Mouse (Mus musculus) adrenal gland (tissue): ENCODE data around the gene Gm20903.
"Not testable (repeated sequence)": the region's sequence is repeated elsewhere in the genome, so short reads cannot be mapped to it uniquely, and the experiment has no call there.

ENCODE experiments used
- intact Hi-C: fragments of 180-260 bp; cut with DNase I; formaldehyde crosslinking; loops from one replicate; pipeline ENCODE4 v1.15.1; 2025
- long read RNA-seq, 2 experiments: library from polyadenylated mRNA; unstranded; transcript quantifications; one replicate each; pipeline ENCODE4 v2.0.0; 2020; ENCODE audit warnings: borderline replicate concordance in 1 of 2; ENCODE audit not compliant: insufficient replicate concordance in 1 of 2

Gm20903 gene
- long read RNA-seq, experiment 1: 0 reads
- long read RNA-seq, experiment 2: 0 reads

DNA sequence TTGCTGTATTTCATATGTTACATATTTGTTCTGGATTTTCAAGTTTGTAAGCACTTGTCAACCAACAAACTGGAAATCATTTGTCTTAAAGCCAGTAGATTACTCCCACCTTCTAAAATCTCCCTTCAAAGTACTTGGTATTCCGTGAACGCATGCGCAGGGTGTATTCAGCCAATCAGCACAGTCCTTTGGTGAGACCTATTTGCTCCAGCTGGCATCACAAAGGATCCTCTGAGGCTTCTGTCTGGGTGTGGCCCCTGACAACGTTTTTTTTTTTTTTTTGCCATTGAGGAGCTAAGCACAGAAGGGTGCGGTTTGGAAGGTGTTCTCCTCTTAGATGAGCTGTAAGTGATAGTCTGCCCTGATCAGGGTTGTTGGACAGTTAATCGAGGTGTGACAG lies at the start of gene Gm20903:
Gene Gm20903 (plus strand): TSS at position 301 of the 400 bp plus-strand sequence.
- intact Hi-C loops: not testable (repeated sequence)
